Mouse (Mus musculus): ENCODE results near the gene Olfr1218.
"Not testable (repeated sequence)": the region's sequence is repeated elsewhere in the genome, so short reads cannot be mapped to it uniquely, and the experiment has no call there.

The Olfr1218 gene

GRCm38 (mm10) chr2:89061087-89061486 is at the start of gene Olfr1218:
TSS of gene Olfr1218 (minus strand) at chr2:89061187.
- DNase-seq, result no peak

- no peak for DNase-seq
These were observed 45.7 kb upstream of the Olfr1218 start, which contains the start of gene Olfr1220 for GRCm38 (mm10) chr2:89106735-89107134. TSS of gene Olfr1220 (minus strand) at chr2:89106835.

- no peak for DNase-seq
These were observed 44.7 kb upstream of the Olfr1218 start for GRCm38 (mm10) chr2:89105651-89106050.

- DNase-seq, result no peak
These were observed 32.9 kb upstream of the Olfr1218 start for GRCm38 (mm10) chr2:89093848-89094247.

- DNase-seq, result no peak
These were observed 22.4 kb upstream of the Olfr1218 start, which contains the start of gene Olfr1219 for GRCm38 (mm10) chr2:89083413-89083812. TSS of gene Olfr1219 (minus strand) at chr2:89083513.

GRCm38 (mm10) chr2:89081487-89081886 is 20.5 kb upstream of the Olfr1218 start:
- no peak for DNase-seq

GRCm38 (mm10) chr2:89031965-89032364 is 29.0 kb downstream of the Olfr1218 start, which contains the start of gene Olfr1217:
TSS of gene Olfr1217 (minus strand) at chr2:89032065.
- no peak for DNase-seq

- not testable (repeated sequence) for DNase-seq
These were observed 39.6 kb downstream of the Olfr1218 start for GRCm38 (mm10) chr2:89021436-89021835.

GRCm38 (mm10) chr2:89018240-89018639 is 42.7 kb downstream of the Olfr1218 start, which contains the start of gene Olfr1216:
TSS of gene Olfr1216 (minus strand) at chr2:89018340.
- no peak for DNase-seq

- DNase-seq, result no peak
These were observed 54.1 kb downstream of the Olfr1218 start, which contains the start of gene Olfr1215 for GRCm38 (mm10) chr2:89006873-89007272. TSS of gene Olfr1215 (minus strand) at chr2:89006973.

Data from lung, adult 18-20 months (tissue).